Mouse (Mus musculus) C2C12 (cell line): ENCODE data around the gene Tpp2. TPM values are rescaled to one million over a fixed set of nuclear protein-coding genes. Genes with fewer than 3 reads are reported as not detected.
A peak's percentile ranks its signal among the peaks of the same experiment; 100 is the strongest.

Source experiments
- H3K27me3 ChIP-seq: one replicate; pipeline ENCODE4 v1.6.1; 2011; ENCODE audit not compliant: control insufficient read depth, insufficient read depth, insufficient read length
- H3K36me3 ChIP-seq: one replicate; pipeline ENCODE4 v1.6.1; 2011; ENCODE audit not compliant: control insufficient read depth, insufficient read depth
- H3K4me3 ChIP-seq: one replicate; pipeline ENCODE4 v1.5.1; 2011; ENCODE audit warnings: mild to moderate bottlenecking, control low read depth; ENCODE audit not compliant: poor library complexity, insufficient read depth, severe bottlenecking
- H3K79me2 ChIP-seq: one replicate; pipeline ENCODE4 v1.6.1; 2011; ENCODE audit not compliant: control insufficient read depth, insufficient read depth
- H3K79me3 ChIP-seq: one replicate; pipeline ENCODE4 v1.6.1; 2011; ENCODE audit warnings: low read depth, control low read depth
- H3ac ChIP-seq: one replicate; pipeline ENCODE3; 2011; ENCODE audit warnings: low read depth; ENCODE audit not compliant: control insufficient read depth, insufficient read length
- CEBPB ChIP-seq: IDR thresholded peaks from one replicate; pipeline ENCODE4 v1.6.1; 2011; ENCODE audit warnings: low read depth, mild to moderate bottlenecking, control low read depth, moderate library complexity
- CTCF ChIP-seq: IDR thresholded peaks from one replicate; pipeline ENCODE4 v1.5.1; 2011; ENCODE audit not compliant: control insufficient read depth, insufficient read depth, insufficient read length
- FOSL1 ChIP-seq: IDR thresholded peaks from one replicate; pipeline ENCODE4 v1.8.0; 2011; ENCODE audit warnings: mild to moderate bottlenecking, low read length; ENCODE audit not compliant: poor library complexity, insufficient read depth, severe bottlenecking
- MAX ChIP-seq: IDR thresholded peaks from one replicate; pipeline ENCODE4 v1.6.1; 2011; ENCODE audit warnings: mild to moderate bottlenecking, control low read depth
- MYOD1 ChIP-seq: IDR thresholded peaks from one replicate; pipeline ENCODE4 v1.6.1; 2011; ENCODE audit warnings: low read depth; ENCODE audit not compliant: control insufficient read depth, insufficient read length
- MYOG ChIP-seq: IDR thresholded peaks from one replicate; pipeline ENCODE4 v1.6.1; 2011; ENCODE audit not compliant: control insufficient read depth, insufficient read length; ENCODE audit errors: extremely low read depth
- USF1 ChIP-seq: IDR thresholded peaks from one replicate; pipeline ENCODE4 v1.6.1; 2011; ENCODE audit warnings: low read depth, mild to moderate bottlenecking, control low read depth, moderate library complexity
- polyA plus RNA-seq: library from polyadenylated mRNA; unstranded; fragments of >200 nt; fragmentation: generic; extraction: Trizol; gene quantifications from one replicate; pipeline ENCODE4 v1.2.1, GENCODE M21; 2012; ENCODE audit warnings: missing spikeins

Gene Tpp2
- polyA plus RNA-seq, 1 experiment = 15.8 TPM

DNA sequence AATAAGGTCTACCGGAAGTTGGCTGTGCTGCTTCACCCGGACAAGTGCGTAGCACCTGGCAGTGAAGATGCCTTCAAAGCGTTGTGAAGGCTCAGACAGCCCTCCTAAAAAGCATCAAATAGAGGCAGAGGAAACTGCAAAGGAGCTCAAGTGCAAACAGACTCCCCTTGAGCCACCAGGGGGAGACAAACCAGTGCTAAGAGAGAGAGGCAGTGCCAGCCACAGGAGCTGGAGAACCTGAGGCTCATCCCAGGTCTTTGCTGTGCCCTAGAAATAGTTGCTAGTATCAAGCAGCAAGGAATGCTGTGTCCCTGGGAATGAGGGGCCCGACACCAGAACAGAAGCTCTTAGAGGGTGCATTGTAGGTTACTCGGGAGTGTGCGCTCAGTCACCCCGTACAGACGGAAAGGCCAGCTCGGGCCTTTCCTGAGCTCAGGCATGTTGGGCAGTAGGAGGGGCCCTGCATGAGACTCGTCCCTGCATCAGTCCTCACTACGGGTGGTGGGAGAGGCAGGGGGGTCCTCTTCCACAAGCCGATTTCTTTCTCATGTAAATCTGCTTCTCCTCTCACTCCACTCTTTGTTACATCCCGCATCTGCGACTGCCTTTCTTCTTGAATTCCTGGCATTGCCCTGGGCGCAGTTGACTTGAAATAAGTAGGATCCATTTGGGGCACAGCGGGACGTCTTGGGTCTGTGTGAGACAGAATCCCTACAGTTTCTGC is 34.3 kb upstream of the Tpp2 start:
- no peak overlapping the region for H3ac ChIP-seq
- no peak overlapping the region for H3K4me3 ChIP-seq
- TF ChIP-seq MYOD1 = no peak
- peak; percentile 37 for TF ChIP-seq CTCF
- no peaks in the 10 kb centered on the region for H3K36me3 ChIP-seq
- H3K27me3 ChIP-seq = peaks cover 6% of the 10 kb centered on the region
- H3K79me3 ChIP-seq = no peaks in the 10 kb centered on the region
- H3K79me2 ChIP-seq = no peaks in the 10 kb centered on the region

- Histone ChIP-seq H3K36me3 (no peaks in the 10 kb centered on the region), H3K4me3 (no peak overlapping the region), H3K79me2 (no peaks in the 10 kb centered on the region), H3K27me3 (peaks cover 6% of the 10 kb centered on the region), H3K79me3 (no peaks in the 10 kb centered on the region), H3ac (no peak overlapping the region)
- no peak for TF ChIP-seq FOSL1
- TF ChIP-seq USF1 = no peak
- no peak for TF ChIP-seq MAX
- TF ChIP-seq CEBPB = no peak
- TF ChIP-seq CTCF = no peak
- no peak for TF ChIP-seq MYOG
- TF ChIP-seq MYOD1 = no peak
These were observed 31.0 kb upstream of the Tpp2 start for GRCm38 (mm10) chr1:43902417-43902816.

DNA sequence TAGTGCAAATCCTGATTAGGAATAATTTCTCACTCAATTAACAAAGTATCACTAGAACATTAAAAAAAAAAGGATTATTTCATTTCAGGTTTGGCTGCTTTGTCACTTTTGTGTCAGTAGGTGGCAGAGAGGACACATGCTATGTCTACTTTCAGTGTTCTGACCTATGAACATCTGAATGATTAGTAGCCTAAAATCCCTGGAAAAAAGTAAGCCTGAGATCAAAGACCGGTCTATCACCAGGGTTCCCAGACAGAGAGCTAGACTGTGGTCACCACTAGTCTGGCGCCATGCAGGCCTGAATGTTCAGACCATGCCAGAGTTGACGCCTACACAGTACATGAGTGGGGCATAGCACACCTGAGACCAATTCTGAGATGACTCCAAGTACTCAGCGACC is 30.6 kb upstream of the Tpp2 start:
- TF ChIP-seq CTCF = no peak
- no peak for TF ChIP-seq CEBPB
- TF ChIP-seq MAX = no peak
- no peak for TF ChIP-seq MYOG
- no peak for TF ChIP-seq FOSL1
- Histone ChIP-seq H3K79me2 (no peaks in the 10 kb centered on the region), H3K27me3 (peaks cover 6% of the 10 kb centered on the region), H3K79me3 (no peaks in the 10 kb centered on the region), H3K4me3 (no peak overlapping the region), H3K36me3 (no peaks in the 10 kb centered on the region), H3ac (no peak overlapping the region)

GRCm38 (mm10) chr1:43915428-43915827 is 18.0 kb upstream of the Tpp2 start:
- Histone ChIP-seq H3K4me3 (no peak overlapping the region), H3K79me2 (no peaks in the 10 kb centered on the region), H3K36me3 (no peaks in the 10 kb centered on the region), H3ac (no peak overlapping the region), H3K27me3 (no peaks in the 10 kb centered on the region), H3K79me3 (no peaks in the 10 kb centered on the region)
- TF ChIP-seq MYOD1 (no peak), CEBPB (no peak), MAX (no peak), MYOG (no peak), CTCF (no peak), USF1 (no peak), FOSL1 (no peak)

GRCm38 (mm10) chr1:43916854-43917253 is 16.6 kb upstream of the Tpp2 start:
- no peaks in the 10 kb centered on the region for H3K79me3 ChIP-seq
- H3K4me3 ChIP-seq = no peak overlapping the region
- H3K79me2 ChIP-seq = no peaks in the 10 kb centered on the region
- no peaks in the 10 kb centered on the region for H3K36me3 ChIP-seq
- TF ChIP-seq MYOG = no peak
- TF ChIP-seq CEBPB = peak; percentile 23
- no peak overlapping the region for H3ac ChIP-seq
- no peaks in the 10 kb centered on the region for H3K27me3 ChIP-seq

- Histone ChIP-seq H3ac (peak overlapping the region; percentile 90), H3K36me3 (peaks cover 18% of the 10 kb centered on the region), H3K79me3 (peaks cover 54% of the 10 kb centered on the region), H3K4me3 (peak overlapping the region; percentile 92), H3K79me2 (peaks cover 56% of the 10 kb centered on the region), H3K27me3 (no peaks in the 10 kb centered on the region)
- no peak for TF ChIP-seq USF1
- no peak for TF ChIP-seq FOSL1
- TF ChIP-seq MYOG = no peak
- no peak for TF ChIP-seq CTCF
- TF ChIP-seq MAX = no peak
- no peak for TF ChIP-seq MYOD1
- no peak for TF ChIP-seq CEBPB
These were observed 966 bp downstream of the Tpp2 start for GRCm38 (mm10) chr1:43934416-43934810.
